Mouse (Mus musculus) pancreas, adult 10 weeks (tissue): Measurements from ENCODE around the gene Bmpr2. TPM values are rescaled to one million over a fixed set of nuclear protein-coding genes. Genes with fewer than 3 reads are reported as not detected.

Experiments
- polyA plus RNA-seq: library from polyadenylated mRNA; stranded (reverse); fragments of 350-450 nt; fragmentation: Illumina TruSeq; extraction: RNeasy Lipid Tissue Mini Kit (QIAGEN cat#74804); gene quantifications from one replicate; pipeline ENCODE4 v1.2.3, GENCODE M21; 2015; ENCODE audit warnings: low read depth, low replicate concordance; ENCODE audit not compliant: insufficient read depth

Gene Bmpr2
- polyA plus RNA-seq, result 7.6 TPM

DNA sequence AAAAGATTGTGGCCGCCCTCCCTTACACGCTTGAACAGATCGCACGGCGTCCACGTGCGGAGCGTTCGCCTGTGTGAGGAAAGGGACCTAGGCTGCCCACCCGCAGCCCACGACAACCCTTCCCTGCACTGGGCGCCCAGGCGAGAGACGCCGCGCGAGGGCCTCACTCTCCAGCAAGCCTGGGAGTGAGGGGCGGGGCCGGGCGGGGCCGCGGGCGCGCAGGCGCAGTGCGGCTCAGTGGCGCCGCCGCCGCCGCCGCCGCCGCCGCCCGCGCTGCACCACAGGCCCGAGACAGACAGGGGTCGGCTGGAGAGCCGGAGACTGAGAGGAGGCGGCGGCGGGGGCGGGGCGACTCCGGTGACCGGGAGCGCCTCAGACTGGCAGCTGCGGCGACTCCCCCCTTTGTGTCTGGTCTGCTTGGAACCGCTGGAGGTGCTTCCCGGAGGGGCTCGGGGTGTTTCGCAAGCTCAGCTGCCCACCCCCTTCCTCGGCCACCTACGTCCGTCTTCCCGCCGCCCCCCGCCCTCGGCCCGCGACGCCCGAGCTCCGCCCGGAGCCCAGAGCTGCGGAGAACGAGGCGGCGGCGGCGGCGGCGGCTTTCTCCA, at the start of gene Bmpr2:
Gene Bmpr2 (plus strand): TSS at position 237 of the 605 bp plus-strand sequence.

DNA sequence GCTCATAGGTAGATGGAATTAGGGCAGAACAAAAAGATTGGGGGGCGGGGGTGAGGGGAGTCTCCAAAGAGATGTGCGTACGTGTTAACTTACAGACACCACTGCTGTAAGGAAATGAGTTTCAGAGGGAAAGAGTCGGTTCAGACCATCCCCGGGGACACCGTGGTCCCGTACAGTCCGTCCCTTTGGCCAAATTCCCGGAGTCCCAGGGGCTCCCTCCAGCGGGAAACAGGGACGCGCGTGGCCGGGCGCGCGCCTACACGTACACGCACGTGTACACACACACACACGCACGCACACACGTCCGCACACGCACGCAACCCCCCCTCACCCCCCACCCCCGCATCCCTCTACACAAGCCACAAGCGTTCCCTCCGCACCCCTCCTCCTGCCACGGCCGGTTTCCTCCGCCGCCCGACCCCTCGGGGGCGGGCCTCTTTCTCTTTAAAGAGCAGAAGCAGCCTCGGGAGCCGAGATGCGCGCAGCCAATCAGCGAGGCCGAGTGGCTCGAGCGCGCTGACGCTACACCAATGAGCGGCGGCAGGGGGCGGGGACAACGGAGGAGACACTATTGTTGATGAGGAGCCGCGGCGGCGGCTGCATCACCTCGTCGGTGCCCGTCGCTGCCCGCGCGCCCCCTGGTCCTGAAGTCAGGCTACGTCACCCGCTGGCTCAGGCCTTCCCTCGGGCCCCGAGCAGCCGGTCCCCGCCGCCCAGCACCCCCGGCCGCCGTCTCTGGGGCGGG, 149.4 kb downstream of the Bmpr2 start, which contains the start of gene Fam117b:
Gene Fam117b (plus strand): TSS at position 594 of the 745 bp plus-strand sequence.

Other genes starting within 250 kb of the Bmpr2 start
- not detected for gene Gm973, start 247.1 kb upstream of the Bmpr2 start, polyA plus RNA-seq
- gene Sumo1, start 92.6 kb upstream of the Bmpr2 start, polyA plus RNA-seq, result 26.0 TPM
- gene Nop58, start 78.4 kb upstream of the Bmpr2 start, polyA plus RNA-seq, result 22.2 TPM
- 4.3 TPM for gene Fam117b, start 149.6 kb downstream of the Bmpr2 start, polyA plus RNA-seq